Mouse (Mus musculus) bone marrow macrophage, adult 2 months (primary cell): ENCODE measurements at regions not wholly inside any gene's neighbourhood (a gene's known extent, or its start where the extent isn't known, plus 50 kb on each side); places are given as distances from the start of the nearest gene placed in this dataset.
"Not testable (repeated sequence)": the region's sequence is repeated elsewhere in the genome, so short reads cannot be mapped to it uniquely, and the experiment has no call there.

Source experiments
- H3K27ac ChIP-seq: 2 replicates; pipeline ENCODE4 v1.5.1; 2012; ENCODE audit warnings: low read depth, low read length; ENCODE audit not compliant: insufficient read depth
- H3K4me1 ChIP-seq: 2 replicates; pipeline ENCODE4 v1.6.1; 2012; ENCODE audit warnings: low read length; ENCODE audit not compliant: control insufficient read depth, insufficient read depth
- H3K4me3 ChIP-seq: 2 replicates; pipeline ENCODE4 v1.5.1; 2012; ENCODE audit warnings: mild to moderate bottlenecking, low read length, moderate library complexity; ENCODE audit not compliant: insufficient read depth
- CTCF ChIP-seq: IDR thresholded peaks from 2 replicates; pipeline ENCODE4 v1.5.1; 2012; ENCODE audit warnings: low read depth, mild to moderate bottlenecking, low read length, moderate library complexity
- POLR2A ChIP-seq: IDR thresholded peaks from 2 replicates; pipeline ENCODE4 v1.6.1; 2012; ENCODE audit warnings: mild to moderate bottlenecking, low read depth, low read length, borderline replicate concordance

GRCm38 (mm10) chr13:97331072-97331471 is 90.2 kb downstream of the Enc1 start:
- no peak for TF ChIP-seq POLR2A
- TF ChIP-seq CTCF, result no peak
- no peak overlapping the region for H3K4me3 ChIP-seq
- H3K4me1 ChIP-seq, result no peaks in the 10 kb centered on the region
- no peak overlapping the region for H3K27ac ChIP-seq

- H3K27ac ChIP-seq, H3K4me3 ChIP-seq: not testable (repeated sequence)
Measured at GRCm38 (mm10) chr13:97321307-97321706, 80.4 kb downstream of the Enc1 start.

GRCm38 (mm10) chr13:97320756-97321155 is 79.9 kb downstream of the Enc1 start:
- H3K4me1 ChIP-seq, result no peaks in the 10 kb centered on the region
- H3K27ac ChIP-seq, result no peak overlapping the region
- no peak overlapping the region for H3K4me3 ChIP-seq
- TF ChIP-seq POLR2A (no peak), CTCF (no peak)

More at GRCm38 (mm10) chr13:97321307-97321706, 80.4 kb downstream of the Enc1 start:
- H3K4me1 ChIP-seq, result not testable (repeated sequence)

- Histone ChIP-seq H3K27ac (no peak overlapping the region), H3K4me1 (no peaks in the 10 kb centered on the region), H3K4me3 (no peak overlapping the region)
- TF ChIP-seq POLR2A (no peak), CTCF (no peak)
Measured at GRCm38 (mm10) chr13:97320298-97320697, 79.4 kb downstream of the Enc1 start.

- H3K4me1 ChIP-seq, result no peaks in the 10 kb centered on the region
- no peak overlapping the region for H3K4me3 ChIP-seq
- no peak for TF ChIP-seq CTCF
- TF ChIP-seq POLR2A, result no peak
- no peak overlapping the region for H3K27ac ChIP-seq
Measured at GRCm38 (mm10) chr13:97317633-97318032, 76.7 kb downstream of the Enc1 start.

GRCm38 (mm10) chr13:97312420-97313370 is 71.8 kb downstream of the Enc1 start:
- Histone ChIP-seq H3K27ac (no peak overlapping the region), H3K4me3 (no peak overlapping the region), H3K4me1 (no peaks in the 10 kb centered on the region)
- TF ChIP-seq CTCF, result no peak
- no peak for TF ChIP-seq POLR2A

GRCm38 (mm10) chr13:97311340-97311739 is 70.4 kb downstream of the Enc1 start:
- H3K4me1 ChIP-seq, result no peaks in the 10 kb centered on the region
- no peak overlapping the region for H3K27ac ChIP-seq
- TF ChIP-seq CTCF (no peak), POLR2A (no peak)
- H3K4me3 ChIP-seq, result no peak overlapping the region

GRCm38 (mm10) chr13:97310855-97311189 is 69.9 kb downstream of the Enc1 start:
- no peak overlapping the region for H3K27ac ChIP-seq
- H3K4me1 ChIP-seq, result no peaks in the 10 kb centered on the region
- TF ChIP-seq POLR2A (no peak), CTCF (no peak)
- H3K4me3 ChIP-seq, result no peak overlapping the region

GRCm38 (mm10) chr13:97310186-97310854 is 69.4 kb downstream of the Enc1 start:
- no peak overlapping the region for H3K4me3 ChIP-seq

GRCm38 (mm10) chr13:97309411-97309810 is 68.5 kb downstream of the Enc1 start:
- Histone ChIP-seq H3K27ac (no peak overlapping the region), H3K4me3 (no peak overlapping the region), H3K4me1 (no peaks in the 10 kb centered on the region)
- TF ChIP-seq POLR2A (no peak), CTCF (no peak)

More at GRCm38 (mm10) chr13:97310186-97310854, 69.4 kb downstream of the Enc1 start:
- Histone ChIP-seq H3K4me1 (no peaks in the 10 kb centered on the region), H3K27ac (no peak overlapping the region)
- TF ChIP-seq POLR2A (no peak), CTCF (no peak)
